Mouse (Mus musculus): ENCODE data around the gene Fcor. TPM values are rescaled to one million over a fixed set of nuclear protein-coding genes. Genes with fewer than 3 reads are reported as not detected.

Gene Fcor
- total and polyA plus RNA-seq, 3 experiments = 0.84 TPM; not detected in 2

DNA sequence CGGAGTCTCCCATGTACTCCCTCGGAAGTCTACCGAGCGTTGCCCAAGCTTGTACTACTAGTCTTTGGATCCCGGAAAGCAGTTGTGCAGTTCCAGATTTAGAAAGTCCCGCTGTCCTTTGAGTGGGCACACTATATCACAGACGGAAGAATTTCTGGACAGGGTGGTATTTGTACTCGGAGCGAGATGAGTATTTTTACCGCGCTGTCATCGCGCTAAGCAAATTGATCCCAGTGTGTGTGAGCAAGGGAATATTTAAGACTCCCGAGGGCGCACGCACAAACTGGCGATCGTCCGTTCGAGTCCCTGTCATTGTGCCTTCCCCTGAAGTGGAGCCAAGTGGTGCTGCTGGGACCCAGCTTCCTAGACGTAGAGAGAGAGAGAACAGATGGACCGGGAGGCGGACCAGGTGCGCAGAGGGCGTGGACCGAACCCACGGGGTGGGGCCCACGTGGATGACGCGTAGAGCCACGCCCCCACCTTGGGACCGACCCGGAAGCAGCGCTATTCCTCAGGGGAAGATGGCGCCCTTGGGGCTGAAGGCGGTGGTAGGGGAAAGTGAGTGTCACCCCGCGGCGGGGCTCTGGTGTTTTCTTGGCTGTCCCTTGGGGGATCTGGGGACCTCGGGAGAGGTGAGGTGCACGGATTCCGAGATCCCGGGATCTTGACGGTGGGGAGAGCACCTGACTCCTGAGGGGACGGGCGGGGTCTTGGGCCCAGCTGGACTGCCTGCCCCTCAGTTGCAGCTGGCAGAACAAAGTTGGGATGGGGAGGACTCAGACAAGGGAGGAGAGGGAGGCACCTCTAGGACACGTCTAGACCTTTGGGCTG is 41.3 kb downstream of the Fcor start, which contains the start of gene Stxbp2 (continued):
- no peak for TF ChIP-seq GABPA (IDR thresholded peaks at IDR 0.05; ENCODE audit: low read depth, low read length)
- no peak; the same call in 1 of the 2 replicates for TF ChIP-seq BHLHE40 (IDR thresholded peaks at IDR 0.05; ENCODE audit: borderline replicate concordance, low read depth, low read length)
- peak; percentile 71 for TF ChIP-seq HCFC1 (IDR thresholded peaks at IDR 0.05; ENCODE audit: low read depth, low read length)
- TF ChIP-seq SMC3 (IDR thresholded peaks at IDR 0.05; ENCODE audit: low read depth, low read length) = no peak
- no peak for TF ChIP-seq ZC3H11A (IDR thresholded peaks at IDR 0.05; ENCODE audit: low read depth, low read length)
- peak; percentile 45; the same call in 1 of the 2 replicates for TF ChIP-seq NRF1 (IDR thresholded peaks at IDR 0.05; ENCODE audit: insufficient read depth, low read depth, low read length, poor library complexity, severe bottlenecking)
- no peak for TF ChIP-seq TAL1 (IDR thresholded peaks at IDR 0.05; ENCODE audit: low read length)
- TF ChIP-seq RCOR1 (IDR thresholded peaks at IDR 0.05; ENCODE audit: low read depth, low read length) = no peak
- TF ChIP-seq POLR2AphosphoS2 (IDR thresholded peaks at IDR 0.05; ENCODE audit: low read length) = peak; percentile 74; the same call in 1 of the 2 replicates
- peak; percentile 60; the same call in 1 of the 2 replicates for TF ChIP-seq ZMIZ1 (IDR thresholded peaks at IDR 0.05; ENCODE audit: low read depth, low read length)
- peak; percentile 16; the same call in 1 of the 2 replicates for TF ChIP-seq ETS1 (IDR thresholded peaks at IDR 0.05; ENCODE audit: low read depth, low read length)
- no peak for TF ChIP-seq CTCF (IDR thresholded peaks at IDR 0.05 in 2 of 3, conservative IDR thresholded peaks at IDR 0.05 in 1 of 3; ENCODE audit: control insufficient read depth in 1 of 3, insufficient read depth in 1 of 3, low read depth in 2 of 3, low read length in 3 of 3, poor library complexity in 1 of 3, severe bottlenecking in 1 of 3)
- peak; percentile 74 for TF ChIP-seq NELFE (IDR thresholded peaks at IDR 0.05; ENCODE audit: low read depth, low read length)
- no peak for TF ChIP-seq UBTF (IDR thresholded peaks at IDR 0.05; ENCODE audit: borderline replicate concordance, insufficient read depth, low read depth, low read length)
- peak; percentile 71 for TF ChIP-seq USF1 (IDR thresholded peaks at IDR 0.05; ENCODE audit: low read depth, low read length)

GRCm38 (mm10) chr8:3628014-3628413 is 44.1 kb downstream of the Fcor start:
- H3K4me3 ChIP-seq (ENCODE audit: control insufficient read depth in 1 of 2, insufficient read depth in 1 of 2, low read depth in 2 of 2, low read length in 2 of 2) = no peak overlapping the region
- H3K79me2 ChIP-seq (ENCODE audit: control insufficient read depth, insufficient read depth, low read length, poor library complexity) = peaks cover 11% of the 10 kb centered on the region
- H3K27ac ChIP-seq (ENCODE audit: control insufficient read depth, low read depth, low read length) = peak overlapping the region; percentile 99
- H3K4me1 ChIP-seq (ENCODE audit: control insufficient read depth in 1 of 2, insufficient read depth in 2 of 2, low read length in 2 of 2) = peaks cover 10 to 18% of the 10 kb centered on the region in 2 experiments
- H3K27me3 ChIP-seq (ENCODE audit: control insufficient read depth in 1 of 2, insufficient read depth in 2 of 2, low read length in 2 of 2) = no peaks in the 10 kb centered on the region
- H3K36me3 ChIP-seq (ENCODE audit: control insufficient read depth in 1 of 2, insufficient read depth in 2 of 2, low read length in 2 of 2) = peaks cover 0 to 24% of the 10 kb centered on the region in 2 experiments; a peak in 2 of 4 replicates
- peak; percentile 22; the same call in 1 of the 2 replicates for TF ChIP-seq SMC3 (IDR thresholded peaks at IDR 0.05; ENCODE audit: low read depth, low read length)
- no peak for TF ChIP-seq ZC3H11A (IDR thresholded peaks at IDR 0.05; ENCODE audit: low read depth, low read length)
- peak in 2 of 3 experiments; percentile 43 to 53; a peak in 4 of 6 replicates for TF ChIP-seq CTCF (IDR thresholded peaks at IDR 0.05 in 2 of 3, conservative IDR thresholded peaks at IDR 0.05 in 1 of 3; ENCODE audit: control insufficient read depth in 1 of 3, insufficient read depth in 1 of 3, low read depth in 2 of 3, low read length in 3 of 3, poor library complexity in 1 of 3, severe bottlenecking in 1 of 3)
- no peak overlapping the region for H3K9ac ChIP-seq (ENCODE audit: control insufficient read depth, low read depth, low read length, poor library complexity, severe bottlenecking)
- H3K9me3 ChIP-seq (replicated peaks; ENCODE audit: insufficient read depth, low read length) = no peaks in the 10 kb centered on the region
- DNase-seq (ENCODE audit: low read depth, low spot score) = peak; percentile 78
